Comparison of ENCODE assay signal across 8 mouse cellular contexts in genomic region chr13:37826281-37826993, GRCm38 (mm10). TPM values are rescaled to one million over a fixed set of nuclear protein-coding genes. Genes with fewer than 3 reads are reported as not detected.
DNase-seq lines count a peak whose midpoint lies in the region; ATAC-seq lines count a peak whose summit lies in the region.

No protein-coding gene starts in this region.

- peak overlapping the region; percentile 91 for H3K4me3 ChIP-seq in intestine, embryonic 16.5 days (ENCODE audit: low read length)
- peak overlapping the region; percentile 85 for H3K4me3 ChIP-seq in limb, embryonic 15.5 days
- peak overlapping the region; percentile 48 for H3K4me3 ChIP-seq in midbrain, embryonic 15.5 days

- peak overlapping the region; percentile 96 for H3K27ac ChIP-seq in intestine, embryonic 16.5 days (ENCODE audit: low read length)
- H3K27ac ChIP-seq in limb, embryonic 15.5 days, result peak overlapping the region; percentile 95
- H3K27ac ChIP-seq in midbrain, embryonic 15.5 days, result peak overlapping the region; percentile 40; the same call in 1 of the 2 replicates

- WGBS in intestine, embryonic 16.5 days, result under 1% methylated on average over 64 of the region's 65 CpGs
- WGBS in limb, embryonic 15.5 days, result under 1% methylated on average over 59 of the region's 65 CpGs
- under 1% methylated on average over 65 of the region's 65 CpGs for WGBS in midbrain, embryonic 15.5 days

- H3K9me3 ChIP-seq in intestine, embryonic 16.5 days (ENCODE audit: control insufficient read depth, low read length), result no peaks in the 10 kb centered on the region
- no peaks in the 10 kb centered on the region for H3K9me3 ChIP-seq in limb, embryonic 15.5 days
- no peaks in the 10 kb centered on the region for H3K9me3 ChIP-seq in midbrain, embryonic 15.5 days

- intact Hi-C loops in gastrocnemius, postnatal 36 days (cut with DNase I), result loop anchor here (5.0 kb wide), 1 partner anchor 149 kb away; no protein-coding TSS in a partner anchor

- H3K4me2 ChIP-seq in intestine, embryonic 16.5 days (ENCODE audit: low read depth, low read length), result peak overlapping the region; percentile 97
- H3K4me2 ChIP-seq in limb, embryonic 15.5 days, result peak overlapping the region; percentile 97
- H3K4me2 ChIP-seq in midbrain, embryonic 15.5 days, result peak overlapping the region; percentile 99

- peak; percentile 39 for ATAC-seq in intestine, embryonic 16.5 days
- 0 out of 2 replicates have a peak, but pooled peaks have one; percentile 3 for ATAC-seq in limb, embryonic 15.5 days (ENCODE audit: insufficient number of reproducible peaks, low FRiP score, low TSS enrichment, low read depth)
- ATAC-seq in midbrain, embryonic 15.5 days (replicated peaks), result peak; percentile 70

- no peaks in the 10 kb centered on the region for H3K27me3 ChIP-seq in intestine, embryonic 16.5 days (replicated peaks; ENCODE audit: control insufficient read depth, insufficient read depth, low read length)
- H3K27me3 ChIP-seq in limb, embryonic 15.5 days, result no peaks in the 10 kb centered on the region
- peaks cover 51% of the 10 kb centered on the region for H3K27me3 ChIP-seq in midbrain, embryonic 15.5 days (replicated peaks)

- DNase-seq in cerebellum, adult 11 months, result peak; percentile 15
- DNase-seq in cerebellum, adult 8-10 months, result no peak
- DNase-seq in embryo, embryonic 11 days, result peak; percentile 79
- peak; percentile 50 to 72 for DNase-seq in gastrocnemius, postnatal 36 days
- DNase-seq in spleen, postnatal 10 days (ENCODE audit: low spot score in 2 of 2), result peak; percentile 65 to 71

- H3K36me3 ChIP-seq in intestine, embryonic 16.5 days (ENCODE audit: control insufficient read depth, insufficient read depth, low read length), result no peaks in the 10 kb centered on the region
- no peaks in the 10 kb centered on the region for H3K36me3 ChIP-seq in limb, embryonic 15.5 days
- no peaks in the 10 kb centered on the region for H3K36me3 ChIP-seq in midbrain, embryonic 15.5 days (replicated peaks)

- H3K4me1 ChIP-seq in intestine, embryonic 16.5 days (ENCODE audit: control insufficient read depth, insufficient read depth, low read length), result peaks cover 36% of the 10 kb centered on the region
- peaks cover 35% of the 10 kb centered on the region for H3K4me1 ChIP-seq in limb, embryonic 15.5 days
- peaks cover 33% of the 10 kb centered on the region for H3K4me1 ChIP-seq in midbrain, embryonic 15.5 days

- peak overlapping the region; percentile 95 for H3K9ac ChIP-seq in intestine, embryonic 16.5 days (ENCODE audit: low read depth, low read length)
- peak overlapping the region; percentile 78 for H3K9ac ChIP-seq in limb, embryonic 15.5 days
- H3K9ac ChIP-seq in midbrain, embryonic 15.5 days, result peak overlapping the region; percentile 46

RNA-seq across cellular contexts. Expression of gene Rreb1, which starts 48.2 kb away (rescaled TPM):
- 10 to 100 TPM; 16.1 to 22.5 TPM for total RNA-seq in gastrocnemius, postnatal 36 days (2021)
- polyA plus RNA-seq in intestine, embryonic 16.5 days (2015; fragmentation: Nextera tagmentation; extraction: Ambion mirVana), result 13.7 and 14.8 TPM in 2 replicates
- polyA plus RNA-seq in limb, embryonic 15.5 days (2015; fragmentation: Nextera tagmentation; extraction: Ambion mirVana), result 13.5 and 15.2 TPM in 2 replicates
- 3.6 and 3.9 TPM in 2 replicates for polyA plus RNA-seq in midbrain, embryonic 15.5 days (2015; fragmentation: Nextera tagmentation; extraction: Ambion mirVana)

Comparison
In these comparisons a context has a peak if more than half of its experiments do, and no peak if none do; other contexts are left out.
1. ATAC-seq: peak in every context shown above with its lines; median percentile 70 in midbrain, embryonic 15.5 days; 39 in intestine, embryonic 16.5 days; 3 in limb, embryonic 15.5 days.
2. H3K27ac ChIP-seq: peak in every context shown above with its lines; median percentile 96 in intestine, embryonic 16.5 days; 95 in limb, embryonic 15.5 days; 40 in midbrain, embryonic 15.5 days.